Mouse (Mus musculus): ENCODE data around the gene Zfp961.
"Not testable (repeated sequence)": the region's sequence is repeated elsewhere in the genome, so short reads cannot be mapped to it uniquely, and the experiment has no call there.

Zfp961 gene

GRCm38 (mm10) chr8:71961796-71962195 is 11.0 kb downstream of the Zfp961 start:
- no peak for ATAC-seq (ENCODE audit: low TSS enrichment)

GRCm38 (mm10) chr8:71964051-71964450 is 13.2 kb downstream of the Zfp961 start:
- ATAC-seq (ENCODE audit: low TSS enrichment) = no peak

- no peak for ATAC-seq (ENCODE audit: low TSS enrichment)
These were observed 14.3 kb downstream of the Zfp961 start for GRCm38 (mm10) chr8:71965166-71965565.

GRCm38 (mm10) chr8:71966411-71966810 is 15.6 kb downstream of the Zfp961 start:
- no peak for ATAC-seq (ENCODE audit: low TSS enrichment)

GRCm38 (mm10) chr8:71967261-71967660 is 16.4 kb downstream of the Zfp961 start:
- no peak for ATAC-seq (ENCODE audit: low TSS enrichment)

GRCm38 (mm10) chr8:71968100-71968499 is 17.3 kb downstream of the Zfp961 start:
- no peak for ATAC-seq (ENCODE audit: low TSS enrichment)

- ATAC-seq (ENCODE audit: low TSS enrichment) = no peak; the same call in 1 of the 2 replicates
These were observed 17.8 kb downstream of the Zfp961 start for GRCm38 (mm10) chr8:71968636-71969035.

- peak; percentile 38; the same call in 1 of the 2 replicates for ATAC-seq (ENCODE audit: low TSS enrichment)
These were observed 21.1 kb downstream of the Zfp961 start for GRCm38 (mm10) chr8:71971945-71972344.

- no peak for ATAC-seq (ENCODE audit: low TSS enrichment)
These were observed 23.4 kb downstream of the Zfp961 start for GRCm38 (mm10) chr8:71974211-71974610.

GRCm38 (mm10) chr8:71981032-71981431 is 30.2 kb downstream of the Zfp961 start:
- ATAC-seq (ENCODE audit: low TSS enrichment) = no peak

GRCm38 (mm10) chr8:71981456-71981855 is 30.6 kb downstream of the Zfp961 start:
- no peak for ATAC-seq (ENCODE audit: low TSS enrichment)

- ATAC-seq (ENCODE audit: low TSS enrichment) = no peak
These were observed 33.8 kb downstream of the Zfp961 start for GRCm38 (mm10) chr8:71984601-71985000.

GRCm38 (mm10) chr8:71988110-71988866 is 37.5 kb downstream of the Zfp961 start:
- peak; percentile 100 for ATAC-seq (ENCODE audit: low TSS enrichment)

GRCm38 (mm10) chr8:71988867-71989599 is 38.2 kb downstream of the Zfp961 start:
- ATAC-seq (ENCODE audit: low TSS enrichment) = no peak

GRCm38 (mm10) chr8:71999434-71999833 is 48.6 kb downstream of the Zfp961 start:
- ATAC-seq (ENCODE audit: low TSS enrichment) = no peak

- ATAC-seq (ENCODE audit: low TSS enrichment) = no peak
These were observed 49.4 kb downstream of the Zfp961 start for GRCm38 (mm10) chr8:72000223-72000622.

- no peak for ATAC-seq (ENCODE audit: low TSS enrichment)
These were observed 52.1 kb downstream of the Zfp961 start for GRCm38 (mm10) chr8:72002942-72003341.

GRCm38 (mm10) chr8:72005912-72006311 is 55.1 kb downstream of the Zfp961 start:
- ATAC-seq (ENCODE audit: low TSS enrichment) = no peak

GRCm38 (mm10) chr8:72006763-72007162 is 55.9 kb downstream of the Zfp961 start:
- no peak for ATAC-seq (ENCODE audit: low TSS enrichment)

- no peak for ATAC-seq (ENCODE audit: low TSS enrichment)
These were observed 57.4 kb downstream of the Zfp961 start for GRCm38 (mm10) chr8:72008134-72008641.

GRCm38 (mm10) chr8:72009473-72009872 is 58.6 kb downstream of the Zfp961 start, which contains the start of gene Cyp4f18:
Gene Cyp4f18 (minus strand): TSS chr8:72009626.
- ATAC-seq (ENCODE audit: low TSS enrichment) = no peak

- ATAC-seq (ENCODE audit: low TSS enrichment) = not testable (repeated sequence)
These were observed 62.8 kb downstream of the Zfp961 start for GRCm38 (mm10) chr8:72013506-72014228.
